ENCODE assay signal across 8 mouse cellular contexts in genomic region chr8:3330662-3331061, GRCm38 (mm10). TPM values are rescaled to one million over a fixed set of nuclear protein-coding genes. Genes with fewer than 3 reads are reported as not detected.
DNase-seq lines count a peak whose midpoint lies in the region; ATAC-seq and TF ChIP-seq lines count a peak whose summit lies in the region.

No protein-coding gene starts in this region.

- no peaks in the 10 kb centered on the region for H3K27me3 ChIP-seq in kidney, adult 2 months (replicated peaks; ENCODE audit: control insufficient read depth, insufficient read depth, low read length)

- WGBS in kidney, adult 2 months = 46% methylated on average over 6 of the region's 6 CpGs

- H3K4me3 ChIP-seq in kidney, adult 2 months (ENCODE audit: insufficient read depth, low read depth, low read length) = no peak overlapping the region

- DNase-seq in kidney, adult 2 months = peak; percentile 61
- DNase-seq in kidney, adult 11 months = no peak
- peak; percentile 28 to 56 for DNase-seq in CD8-positive naive resting alpha-beta T cell, adult 2 months (ENCODE audit: low read depth in 2 of 2, low spot score in 2 of 2)
- peak; percentile 88 for DNase-seq in adipocyte (ENCODE audit: low spot score)
- peak; percentile 60 to 67 for DNase-seq in kidney, postnatal 36 days
- DNase-seq in ovary, adult 18-20 months (ENCODE audit: low spot score) = no peak

- H3K27ac ChIP-seq in kidney, adult 2 months (ENCODE audit: insufficient read depth, low read depth, low read length) = no peak overlapping the region

- TF ChIP-seq POLR2A in kidney, adult 2 months (IDR thresholded peaks at IDR 0.05; ENCODE audit: low read depth, low read length) = no peak

- TF ChIP-seq CTCF in kidney, adult 2 months (conservative IDR thresholded peaks at IDR 0.05; ENCODE audit: insufficient read depth, insufficient read length, low read depth, low read length) = peak; percentile 29; the same call in 1 of the 2 replicates

- no peaks in the 10 kb centered on the region for H3K36me3 ChIP-seq in kidney, adult 2 months (ENCODE audit: control insufficient read depth, insufficient read depth, low read length)

- peak; percentile 73 for ATAC-seq in erythroblast, adult 5-6 weeks (replicated peaks; ENCODE audit: low FRiP score, poor library complexity, severe bottlenecking)
- ATAC-seq in megakaryocyte progenitor cell, adult 5-6 weeks (replicated peaks; ENCODE audit: poor library complexity) = peak; percentile 79

- peaks cover 2% of the 10 kb centered on the region; the same call in 1 of the 2 replicates for H3K4me1 ChIP-seq in kidney, adult 2 months (ENCODE audit: control insufficient read depth, insufficient read depth, low read length)

RNA-seq across cellular contexts. Expression of gene A430078G23Rik, which starts 22.6 kb away (rescaled TPM):
- 0.12 and 1.1 TPM in 2 replicates for polyA plus RNA-seq in kidney, adult 2 months (2012; rRNA removed)
- total RNA-seq in erythroblast, adult 5-6 weeks (2015; ENCODE audit: low replicate concordance) = 1.3 and 2.3 TPM in 2 replicates
- 3.5 and 4.0 TPM in 2 replicates for total RNA-seq in erythroblast, adult 5-6 weeks (2017; ENCODE audit: low replicate concordance)
- total RNA-seq in megakaryocyte progenitor cell, adult 5-6 weeks (2015) = 6.6 and 10.0 TPM in 2 replicates
- total RNA-seq in megakaryocyte progenitor cell, adult 5-6 weeks (2017) = 16.5 and 23.9 TPM in 2 replicates

RNA-seq across cellular contexts. Expression of gene Insr, which starts 51.2 kb away (rescaled TPM):
- 26.8 and 33.7 TPM in 2 replicates for polyA plus RNA-seq in kidney, adult 2 months (2012; rRNA removed)
- 13.6 and 21.7 TPM in 2 replicates for total RNA-seq in erythroblast, adult 5-6 weeks (2015; ENCODE audit: low replicate concordance)
- 8.3 and 13.1 TPM in 2 replicates for total RNA-seq in erythroblast, adult 5-6 weeks (2017; ENCODE audit: low replicate concordance)
- 15.9 and 21.0 TPM in 2 replicates for total RNA-seq in megakaryocyte progenitor cell, adult 5-6 weeks (2015)
- 9.7 and 10.3 TPM in 2 replicates for total RNA-seq in megakaryocyte progenitor cell, adult 5-6 weeks (2017)

Comparison
In these comparisons a context has a peak if more than half of its experiments do, and no peak if none do; other contexts are left out.
1. DNase-seq: peak in kidney, adult 2 months (single experiment), CD8-positive naive resting alpha-beta T cell, adult 2 months (2 of 2), adipocyte (single experiment) and kidney, postnatal 36 days (2 of 2); none in kidney, adult 11 months (single experiment) and ovary, adult 18-20 months (single experiment).